Mouse (Mus musculus): ENCODE results near the gene Casp8. TPM values are rescaled to one million over a fixed set of nuclear protein-coding genes. Genes with fewer than 3 reads are reported as not detected.
"Not testable (repeated sequence)": the region's sequence is repeated elsewhere in the genome, so short reads cannot be mapped to it uniquely, and the experiment has no call there.

Gene Casp8
- polyA plus RNA-seq, 1 experiment from 2014 or later = 22.0 TPM

DNA sequence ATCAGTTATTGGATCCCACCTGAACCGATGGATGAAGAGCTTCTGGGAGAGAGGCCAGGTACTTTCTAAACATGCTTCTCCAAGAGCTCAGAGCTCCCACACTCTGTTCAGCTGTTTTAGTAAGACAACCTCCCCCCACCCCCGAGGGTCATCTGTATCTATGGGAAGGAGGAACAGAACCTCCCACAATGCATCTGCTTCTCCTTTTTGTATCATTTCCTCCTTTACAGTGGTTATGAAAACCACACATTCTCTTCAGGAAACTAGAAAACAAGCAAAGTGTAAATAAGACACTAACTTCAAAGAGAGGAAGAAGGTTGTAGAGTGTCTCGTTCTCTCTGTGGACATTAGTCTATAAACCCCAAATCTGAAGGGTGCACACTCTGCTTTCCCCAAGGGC is 65.4 kb downstream of the Casp8 start:
- not testable (repeated sequence) for ATAC-seq (ENCODE audit: insufficient number of reproducible peaks, insufficient read depth, low FRiP score, low TSS enrichment, low read depth); H3K4me1 ChIP-seq (replicated peaks); H3K9ac ChIP-seq (replicated peaks); H3K36me3 ChIP-seq; H3K27me3 ChIP-seq; H3K4me3 ChIP-seq (replicated peaks); H3K4me2 ChIP-seq; H3K27ac ChIP-seq
- H3K9me3 ChIP-seq = peaks cover 14% of the 10 kb centered on the region
- WGBS = 82% methylated on average over 3 of the region's 3 CpGs

DNA sequence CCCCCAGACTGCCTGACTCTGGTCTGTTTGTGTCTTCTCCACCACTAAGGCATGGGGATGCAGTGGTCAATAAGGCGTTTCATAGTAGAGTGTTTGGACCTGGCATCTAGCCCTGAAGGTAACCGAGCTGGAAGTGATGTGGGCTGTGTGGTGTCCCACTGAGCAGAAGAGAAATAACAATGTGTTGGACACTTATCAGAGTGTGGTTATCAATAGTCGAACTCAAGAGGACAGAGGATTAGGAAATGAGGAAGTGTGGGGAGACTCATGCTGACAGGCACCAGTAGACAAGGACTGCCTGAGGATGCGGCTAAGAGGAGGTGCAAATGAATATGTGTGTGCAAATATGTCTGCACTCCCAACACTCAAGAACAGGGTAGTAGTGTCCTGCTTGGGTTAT is 81.3 kb downstream of the Casp8 start:
- not testable (repeated sequence) for H3K36me3 ChIP-seq; H3K9ac ChIP-seq (replicated peaks); H3K4me2 ChIP-seq; H3K9me3 ChIP-seq; H3K27me3 ChIP-seq; H3K4me3 ChIP-seq (replicated peaks); ATAC-seq (ENCODE audit: insufficient number of reproducible peaks, insufficient read depth, low FRiP score, low TSS enrichment, low read depth); H3K27ac ChIP-seq; H3K4me1 ChIP-seq (replicated peaks)
- 85% methylated on average over 4 of the region's 4 CpGs for WGBS

DNA sequence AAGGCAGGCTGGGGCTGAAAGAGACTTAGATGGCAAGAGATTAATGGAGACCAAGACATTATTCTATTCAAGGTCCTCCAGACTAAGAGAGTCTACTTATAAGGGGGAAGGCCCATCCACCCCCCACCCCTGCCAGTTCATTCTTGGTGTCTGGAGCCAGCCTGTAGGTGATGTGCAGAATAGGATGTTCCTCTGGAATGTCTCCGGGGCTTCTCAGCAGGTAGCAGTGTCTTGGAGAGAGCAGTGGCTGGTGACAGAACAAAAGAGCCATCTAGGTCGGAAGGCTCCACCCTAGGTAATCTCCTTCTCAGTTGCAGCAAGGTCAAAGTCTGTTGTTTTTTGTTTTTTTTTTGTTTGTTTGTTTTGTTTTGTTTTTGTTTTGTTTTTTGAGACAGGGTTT is 84.1 kb downstream of the Casp8 start:
- H3K4me3 ChIP-seq (replicated peaks); ATAC-seq (ENCODE audit: insufficient number of reproducible peaks, insufficient read depth, low FRiP score, low TSS enrichment, low read depth); H3K27ac ChIP-seq; H3K9me3 ChIP-seq; H3K27me3 ChIP-seq; H3K9ac ChIP-seq (replicated peaks); H3K4me1 ChIP-seq (replicated peaks); H3K4me2 ChIP-seq; H3K36me3 ChIP-seq: not testable (repeated sequence)
- 90% methylated on average over 2 of the region's 2 CpGs for WGBS

GRCm38 (mm10) chr1:58883279-58883678 is 88.1 kb downstream of the Casp8 start:
- not testable (repeated sequence) for H3K27me3 ChIP-seq; H3K4me2 ChIP-seq; ATAC-seq (ENCODE audit: insufficient number of reproducible peaks, insufficient read depth, low FRiP score, low TSS enrichment, low read depth); H3K36me3 ChIP-seq; H3K4me3 ChIP-seq (replicated peaks); H3K9me3 ChIP-seq; H3K9ac ChIP-seq (replicated peaks); H3K4me1 ChIP-seq (replicated peaks); H3K27ac ChIP-seq
- 89% methylated on average over 9 of the region's 9 CpGs for WGBS

- Histone ChIP-seq H3K4me1 (replicated peaks) (no peaks in the 10 kb centered on the region), H3K9ac (replicated peaks) (no peak overlapping the region), H3K27me3 (no peaks in the 10 kb centered on the region), H3K9me3 (no peaks in the 10 kb centered on the region), H3K36me3 (no peaks in the 10 kb centered on the region), H3K4me3 (replicated peaks) (no peak overlapping the region), H3K27ac (no peak overlapping the region), H3K4me2 (no peak overlapping the region)
- ATAC-seq (ENCODE audit: insufficient number of reproducible peaks, insufficient read depth, low FRiP score, low TSS enrichment, low read depth) = no peak
- WGBS = 84% methylated on average over 4 of the region's 4 CpGs
Observed at GRCm38 (mm10) chr1:58885646-58886045, 90.5 kb downstream of the Casp8 start.

DNA sequence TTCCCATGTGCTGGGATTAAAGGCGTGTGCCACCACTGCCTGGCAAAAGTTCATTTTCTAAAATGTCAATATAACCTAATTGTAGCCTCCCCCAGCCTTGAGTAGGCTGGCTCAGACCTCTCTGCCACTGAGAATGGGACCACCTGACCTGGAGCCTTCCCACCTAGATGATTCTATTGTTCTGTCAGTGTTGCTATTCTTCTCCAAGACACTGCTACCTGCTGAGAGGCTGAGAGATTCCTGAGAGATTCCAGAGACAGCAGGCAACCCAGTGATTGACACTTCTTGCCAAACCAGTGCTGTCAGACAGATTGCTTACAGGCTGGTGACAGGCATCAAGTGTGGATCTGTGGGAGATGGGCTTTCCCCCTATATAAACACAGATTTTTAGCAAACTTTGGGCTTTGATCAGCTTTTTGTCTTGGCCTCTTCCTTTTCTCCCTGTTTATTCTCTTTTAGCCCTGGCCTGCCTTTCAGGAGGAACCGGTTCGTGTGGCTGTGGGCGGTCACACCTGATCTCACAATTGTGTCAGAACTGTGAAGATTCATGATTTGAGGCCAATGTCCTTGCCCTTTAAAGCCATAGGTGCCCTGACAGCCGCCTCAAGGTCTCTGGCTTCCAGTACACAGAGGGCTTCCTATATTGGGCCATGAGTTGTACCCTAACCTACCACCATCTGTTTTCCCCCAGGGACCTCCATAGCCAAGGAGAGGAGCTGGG is 94.8 kb downstream of the Casp8 start:
- Histone ChIP-seq H3K27ac (no peak overlapping the region), H3K4me2 (no peak overlapping the region), H3K9me3 (no peaks in the 10 kb centered on the region), H3K27me3 (no peaks in the 10 kb centered on the region), H3K36me3 (no peaks in the 10 kb centered on the region), H3K4me1 (replicated peaks) (no peaks in the 10 kb centered on the region), H3K9ac (replicated peaks) (no peak overlapping the region), H3K4me3 (replicated peaks) (no peak overlapping the region)
- no peak for ATAC-seq (ENCODE audit: insufficient number of reproducible peaks, insufficient read depth, low FRiP score, low TSS enrichment, low read depth)
- 71% methylated on average over 5 of the region's 5 CpGs for WGBS

DNA sequence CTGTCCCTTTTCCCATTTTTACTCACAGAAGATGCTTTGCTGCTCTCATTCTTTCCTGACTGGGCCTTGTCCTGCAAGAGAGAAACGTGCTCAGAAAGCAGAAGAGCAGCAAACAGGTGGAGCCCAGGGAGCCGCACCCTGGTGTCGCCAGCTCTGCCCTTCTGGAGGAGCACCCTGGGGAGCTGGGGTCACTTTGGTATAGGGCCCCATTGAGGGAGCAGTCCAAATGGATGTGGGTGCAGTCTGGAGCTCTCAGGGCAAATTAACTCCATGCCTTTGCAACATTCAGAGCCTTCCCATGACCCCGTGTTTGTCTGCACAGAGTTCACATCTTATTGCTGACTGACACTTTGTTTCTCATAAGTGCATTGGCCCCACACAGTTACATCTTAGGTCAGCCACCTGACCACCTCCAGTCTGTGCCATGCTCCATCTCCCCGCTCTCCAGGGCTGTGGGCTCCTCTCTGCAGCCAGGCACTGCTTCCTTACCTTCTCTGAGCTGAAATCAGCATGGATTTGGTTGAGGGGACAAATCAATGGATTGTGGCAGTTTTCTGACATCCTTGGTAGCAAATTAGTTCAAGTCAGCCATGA is 95.6 kb downstream of the Casp8 start:
- H3K27ac ChIP-seq; H3K4me3 ChIP-seq (replicated peaks); H3K36me3 ChIP-seq; ATAC-seq (ENCODE audit: insufficient number of reproducible peaks, insufficient read depth, low FRiP score, low TSS enrichment, low read depth); H3K9me3 ChIP-seq; H3K27me3 ChIP-seq; H3K4me1 ChIP-seq (replicated peaks); H3K9ac ChIP-seq (replicated peaks); H3K4me2 ChIP-seq: not testable (repeated sequence)
- 71% methylated on average over 5 of the region's 5 CpGs for WGBS

GRCm38 (mm10) chr1:58891481-58892170 is 96.5 kb downstream of the Casp8 start:
- not testable (repeated sequence) for H3K9ac ChIP-seq (replicated peaks); H3K4me3 ChIP-seq (replicated peaks); H3K9me3 ChIP-seq; H3K36me3 ChIP-seq; ATAC-seq (ENCODE audit: insufficient number of reproducible peaks, insufficient read depth, low FRiP score, low TSS enrichment, low read depth); H3K27me3 ChIP-seq; H3K4me1 ChIP-seq (replicated peaks); H3K27ac ChIP-seq; H3K4me2 ChIP-seq
- 90% methylated on average over 2 of the region's 2 CpGs for WGBS

DNA sequence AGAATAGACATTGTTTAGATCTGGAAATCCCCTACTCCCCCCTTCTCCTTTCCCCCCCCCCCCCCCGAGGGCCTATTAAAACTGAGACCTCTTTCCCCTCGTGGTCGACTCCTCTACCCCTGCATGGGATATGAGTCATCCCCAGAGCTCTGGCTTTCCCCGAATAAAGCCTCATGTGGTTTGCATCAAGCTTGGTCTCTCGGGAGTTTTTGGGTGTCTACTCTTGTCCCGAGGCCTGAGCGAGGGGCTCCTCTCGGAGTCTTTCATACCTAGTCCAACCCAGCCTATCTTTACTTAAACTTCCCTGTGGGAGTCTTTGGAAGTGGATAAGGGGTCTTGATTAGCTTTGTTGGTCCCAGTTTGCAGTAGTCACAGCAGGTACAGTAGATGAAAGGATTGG is 97.2 kb downstream of the Casp8 start:
- not testable (repeated sequence) for H3K9ac ChIP-seq (replicated peaks); H3K27ac ChIP-seq; H3K9me3 ChIP-seq; H3K4me2 ChIP-seq; H3K36me3 ChIP-seq; H3K27me3 ChIP-seq; H3K4me3 ChIP-seq (replicated peaks); ATAC-seq (ENCODE audit: insufficient number of reproducible peaks, insufficient read depth, low FRiP score, low TSS enrichment, low read depth); H3K4me1 ChIP-seq (replicated peaks)
- WGBS = 80% methylated on average over 7 of the region's 8 CpGs

Other genes with a start within 250 kb of the Casp8 start
- gene Fam126b, start 209.1 kb upstream of the Casp8 start, polyA plus RNA-seq (2016; fragmentation: Nextera tagmentation; extraction: Ambion mirVana) = 6.5 and 7.1 TPM in 2 replicates
- 155 and 158 TPM in 2 replicates for gene Ndufb3, start 209.0 kb upstream of the Casp8 start, polyA plus RNA-seq (2016; fragmentation: Nextera tagmentation; extraction: Ambion mirVana)
- not detected in 2 replicates for gene Als2cr12, start 99.4 kb upstream of the Casp8 start, polyA plus RNA-seq (2016; fragmentation: Nextera tagmentation; extraction: Ambion mirVana)
- gene Cflar, start 83.9 kb upstream of the Casp8 start, polyA plus RNA-seq (2016; fragmentation: Nextera tagmentation; extraction: Ambion mirVana) = 29.9 and 34.3 TPM in 2 replicates
- gene Trak2, start 178.1 kb downstream of the Casp8 start, polyA plus RNA-seq (2016; fragmentation: Nextera tagmentation; extraction: Ambion mirVana) = 12.1 and 13.5 TPM in 2 replicates
- gene Stradb, start 178.1 kb downstream of the Casp8 start, polyA plus RNA-seq (2016; fragmentation: Nextera tagmentation; extraction: Ambion mirVana) = 23.5 and 24.5 TPM in 2 replicates